26 mouse cellular contexts compared by ENCODE assay signal in the genomic region with DNA sequence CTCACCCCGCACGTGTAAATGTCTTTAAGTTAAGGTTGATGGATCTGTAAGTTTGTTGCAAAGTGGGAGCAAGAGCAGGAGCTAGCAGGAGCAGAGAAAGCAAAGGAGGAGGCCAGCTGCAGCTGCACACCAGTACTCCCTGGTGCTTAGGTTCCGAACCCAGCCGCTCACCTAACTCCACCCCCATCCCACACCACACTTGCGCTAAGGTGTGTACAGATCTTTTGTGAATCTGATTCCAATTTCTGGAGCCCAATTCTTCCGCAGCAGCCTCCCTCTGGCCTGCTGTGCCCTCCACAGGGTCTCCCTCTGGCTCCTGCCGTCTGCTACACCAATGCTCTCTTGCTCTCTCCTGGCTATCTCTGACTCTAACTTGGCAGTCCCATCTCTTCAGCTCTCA. TPM values are rescaled to one million over a fixed set of nuclear protein-coding genes. Genes with fewer than 3 reads are reported as not detected.
DNase-seq lines count a peak whose midpoint lies in the region; ATAC-seq and TF ChIP-seq lines count a peak whose summit lies in the region.
"Had no signal": no experiment of that assay in that cellular context is flagged by ENCODE, and none has a peak within 500 bp of the region (broad histone marks: within the 10 kb centered on the region; RNA-seq: fewer than 3 reads in every experiment).

No protein-coding gene starts in this region.

- peak overlapping the region; percentile 53 for H3K4me3 ChIP-seq in E14TG2a.4 (replicated peaks; ENCODE audit: low read length)
- H3K4me3 ChIP-seq: embryonic facial prominence, embryonic 13.5 days; embryonic facial prominence, embryonic 15.5 days; erythroblast, embryonic 14.5 days; forebrain, embryonic 10.5 days; forebrain, embryonic 12.5 days had no signal

- H3K9me3 ChIP-seq in E14TG2a.4 (ENCODE audit: low read length), result peaks cover 10% of the 10 kb centered on the region
- H3K9me3 ChIP-seq: embryonic facial prominence, embryonic 13.5 days; embryonic facial prominence, embryonic 15.5 days; forebrain, embryonic 10.5 days; forebrain, embryonic 12.5 days had no signal

- H3K36me3 ChIP-seq in E14TG2a.4 (ENCODE audit: insufficient read depth, low read length), result no peaks in the 10 kb centered on the region
- H3K36me3 ChIP-seq: embryonic facial prominence, embryonic 13.5 days; embryonic facial prominence, embryonic 15.5 days; forebrain, embryonic 10.5 days; forebrain, embryonic 12.5 days had no signal

- no peaks in the 10 kb centered on the region for H3K27me3 ChIP-seq in E14TG2a.4 (ENCODE audit: insufficient read depth, low read length)
- H3K27me3 ChIP-seq: CH12.LX; embryonic facial prominence, embryonic 13.5 days; embryonic facial prominence, embryonic 15.5 days had no signal

- peak; percentile 48 for DNase-seq in heart, adult 11 months
- no peak for DNase-seq in heart, postnatal 4 days
- DNase-seq in ES-CJ7 (ENCODE audit: low read depth, low spot score) (peak; percentile 47), ZHBTc4 (ENCODE audit: low read depth, low spot score) (peak; percentile 58)
- no peak for DNase-seq in right cerebral cortex, postnatal 4 days
- DNase-seq: adrenal gland, adult 2 months; adrenal gland, postnatal 10 days; adrenal gland, postnatal 25 days; B cell, adult 2 months; cerebellum, adult 11-12 months; cerebellum, adult 2 months; cerebellum, adult 9-10 months; cerebellum, postnatal 14 days; cerebellum, postnatal 36 days; embryo, embryonic 11 days had no signal

- TF ChIP-seq CTCF in E14TG2a.4 (conservative IDR thresholded peaks at IDR 0.05; ENCODE audit: low read length), result no peak

- peaks cover 82% of the 10 kb centered on the region for H3K4me1 ChIP-seq in E14TG2a.4 (replicated peaks; ENCODE audit: low read depth, low read length)
- H3K4me1 ChIP-seq: embryonic facial prominence, embryonic 13.5 days; embryonic facial prominence, embryonic 15.5 days; forebrain, embryonic 10.5 days; forebrain, embryonic 12.5 days had no signal

- ATAC-seq in granulocyte monocyte progenitor cell, adult 5-6 weeks (replicated peaks; ENCODE audit: poor library complexity, severe bottlenecking), result no peak
- ATAC-seq: CD4-positive, CD25-positive, alpha-beta regulatory T cell, adult 4 months; forebrain, embryonic 14.5 days; forebrain, embryonic 16.5 days had no signal

RNA-seq across cellular contexts. Expression of a gene that starts 25.8 kb away (rescaled TPM):
- 10 to 100 TPM; 47.3 to 48.2 TPM for total RNA-seq in heart, postnatal 4 days (2021)
- 31.6 and 48.7 TPM in 2 replicates for total RNA-seq in granulocyte monocyte progenitor cell, adult 5-6 weeks (2014; fragmentation: Nextera tagmentation)
- total RNA-seq in granulocyte monocyte progenitor cell, adult 5-6 weeks (2017), result 24.9 and 31.9 TPM in 2 replicates

Comparison
In these comparisons a context has a peak if more than half of its experiments do, and no peak if none do; other contexts are left out.
1. DNase-seq: peak in heart, adult 11 months (single experiment), ES-CJ7 (single experiment) and ZHBTc4 (single experiment); none in heart, postnatal 4 days (single experiment) and right cerebral cortex, postnatal 4 days (single experiment).